Mouse (Mus musculus) megakaryocyte, embryonic 14.5 days (primary cell): ENCODE data around the gene Rtn3. TPM values are rescaled to one million over a fixed set of nuclear protein-coding genes. Genes with fewer than 3 reads are reported as not detected.

Experiments
- H3K27me3 ChIP-seq: replicated peaks from 2 replicates; pipeline ENCODE3; 2012; ENCODE audit warnings: inconsistent platforms
- H3K36me3 ChIP-seq: replicated peaks from 2 replicates; pipeline ENCODE3; 2012; ENCODE audit warnings: low read length, inconsistent platforms, mixed read lengths
- H3K4me1 ChIP-seq: 2 replicates; pipeline ENCODE4 v1.6.1; 2012; ENCODE audit warnings: inconsistent platforms
- H3K4me3 ChIP-seq: replicated peaks from 2 replicates; pipeline ENCODE3; 2012; ENCODE audit warnings: moderate library complexity, mild to moderate bottlenecking, inconsistent platforms
- H3K9me3 ChIP-seq: 2 replicates; pipeline ENCODE4 v1.6.1; 2012; ENCODE audit warnings: inconsistent platforms
- FLI1 ChIP-seq: IDR thresholded peaks from 2 replicates; pipeline ENCODE4 v1.6.1; 2012; ENCODE audit warnings: low read length, inconsistent platforms, mixed read lengths
- GATA1 ChIP-seq: IDR thresholded peaks from 3 replicates; pipeline ENCODE4 v1.6.1; 2012; ENCODE audit warnings: mixed read lengths, low read length, inconsistent platforms, borderline replicate concordance
- polyA plus RNA-seq: library from polyadenylated mRNA; stranded (reverse); fragments of >175 nt; gene quantifications from 2 replicates; pipeline ENCODE4 v1.2.3, GENCODE M21; 2012; ENCODE audit warnings: low replicate concordance; ENCODE audit not compliant: insufficient read depth

Gene Rtn3
- polyA plus RNA-seq, 1 experiment, result 59.9 TPM

GRCm38 (mm10) chr19:7458901-7459300 is 24.2 kb downstream of the Rtn3 start:
- H3K4me3 ChIP-seq, result no peak overlapping the region
- H3K9me3 ChIP-seq, result no peaks in the 10 kb centered on the region
- peaks cover 25% of the 10 kb centered on the region for H3K4me1 ChIP-seq
- H3K27me3 ChIP-seq, result no peaks in the 10 kb centered on the region
- TF ChIP-seq GATA1, result no peak
- TF ChIP-seq FLI1, result no peak
- H3K36me3 ChIP-seq, result peaks cover 57% of the 10 kb centered on the region

GRCm38 (mm10) chr19:7456803-7457202 is 26.3 kb downstream of the Rtn3 start:
- TF ChIP-seq GATA1 (no peak), FLI1 (no peak)
- Histone ChIP-seq H3K4me1 (peaks cover 16% of the 10 kb centered on the region), H3K9me3 (no peaks in the 10 kb centered on the region), H3K4me3 (no peak overlapping the region), H3K27me3 (no peaks in the 10 kb centered on the region), H3K36me3 (peaks cover 45% of the 10 kb centered on the region)

GRCm38 (mm10) chr19:7445596-7445995 is 37.5 kb downstream of the Rtn3 start:
- TF ChIP-seq FLI1 (no peak), GATA1 (no peak)
- no peaks in the 10 kb centered on the region for H3K9me3 ChIP-seq
- peaks cover 21% of the 10 kb centered on the region for H3K4me1 ChIP-seq
- peaks cover 54% of the 10 kb centered on the region for H3K36me3 ChIP-seq
- no peak overlapping the region for H3K4me3 ChIP-seq
- H3K27me3 ChIP-seq, result no peaks in the 10 kb centered on the region

- Histone ChIP-seq H3K4me3 (no peak overlapping the region), H3K4me1 (peaks cover 24% of the 10 kb centered on the region), H3K27me3 (no peaks in the 10 kb centered on the region), H3K9me3 (no peaks in the 10 kb centered on the region), H3K36me3 (peaks cover 50% of the 10 kb centered on the region)
- TF ChIP-seq GATA1 (no peak), FLI1 (no peak)
Measured at GRCm38 (mm10) chr19:7445105-7445504, 38.0 kb downstream of the Rtn3 start.

GRCm38 (mm10) chr19:7441493-7441892 is 41.6 kb downstream of the Rtn3 start:
- H3K9me3 ChIP-seq, result no peaks in the 10 kb centered on the region
- peaks cover 39% of the 10 kb centered on the region for H3K4me1 ChIP-seq
- H3K36me3 ChIP-seq, result peaks cover 35% of the 10 kb centered on the region
- TF ChIP-seq GATA1 (no peak), FLI1 (no peak)
- no peaks in the 10 kb centered on the region for H3K27me3 ChIP-seq
- H3K4me3 ChIP-seq, result peak overlapping the region; percentile 62

GRCm38 (mm10) chr19:7438295-7438694 is 44.8 kb downstream of the Rtn3 start:
- H3K36me3 ChIP-seq, result peaks cover 39% of the 10 kb centered on the region
- H3K27me3 ChIP-seq, result no peaks in the 10 kb centered on the region
- H3K4me3 ChIP-seq, result no peak overlapping the region
- no peak for TF ChIP-seq GATA1
- no peak for TF ChIP-seq FLI1
- no peaks in the 10 kb centered on the region for H3K9me3 ChIP-seq
- H3K4me1 ChIP-seq, result peaks cover 47% of the 10 kb centered on the region

- H3K36me3 ChIP-seq, result peaks cover 56% of the 10 kb centered on the region
- TF ChIP-seq GATA1 (no peak), FLI1 (no peak)
- H3K27me3 ChIP-seq, result no peaks in the 10 kb centered on the region
- H3K4me1 ChIP-seq, result peaks cover 40% of the 10 kb centered on the region
- H3K9me3 ChIP-seq, result no peaks in the 10 kb centered on the region
- no peak overlapping the region for H3K4me3 ChIP-seq
Measured at GRCm38 (mm10) chr19:7436061-7436970, 46.8 kb downstream of the Rtn3 start.

GRCm38 (mm10) chr19:7434887-7435286 is 48.2 kb downstream of the Rtn3 start:
- TF ChIP-seq GATA1 (no peak), FLI1 (no peak)
- Histone ChIP-seq H3K4me1 (peaks cover 30% of the 10 kb centered on the region), H3K9me3 (no peaks in the 10 kb centered on the region), H3K36me3 (peaks cover 71% of the 10 kb centered on the region), H3K4me3 (no peak overlapping the region), H3K27me3 (no peaks in the 10 kb centered on the region)

- TF ChIP-seq GATA1, result no peak
- TF ChIP-seq FLI1, result no peak
- no peaks in the 10 kb centered on the region for H3K27me3 ChIP-seq
- H3K36me3 ChIP-seq, result peaks cover 88% of the 10 kb centered on the region
- H3K4me1 ChIP-seq, result peaks cover 5% of the 10 kb centered on the region
- H3K9me3 ChIP-seq, result no peaks in the 10 kb centered on the region
- no peak overlapping the region for H3K4me3 ChIP-seq
Measured at GRCm38 (mm10) chr19:7425398-7425775, 57.7 kb downstream of the Rtn3 start.

- Histone ChIP-seq H3K4me1 (peaks cover 11% of the 10 kb centered on the region), H3K27me3 (no peaks in the 10 kb centered on the region), H3K9me3 (no peaks in the 10 kb centered on the region), H3K36me3 (peaks cover 82% of the 10 kb centered on the region), H3K4me3 (no peak overlapping the region)
- no peak for TF ChIP-seq FLI1
- TF ChIP-seq GATA1, result no peak
Measured at GRCm38 (mm10) chr19:7424590-7425397, 58.3 kb downstream of the Rtn3 start.
